Mouse (Mus musculus) lung, postnatal 0 days (tissue): Measurements from ENCODE around the gene Gatad2b.
"Not testable (repeated sequence)": the region's sequence is repeated elsewhere in the genome, so short reads cannot be mapped to it uniquely, and the experiment has no call there.

Experiments used
- CTCF ChIP-seq: IDR thresholded peaks from 2 replicates; pipeline ENCODE4 v1.5.1; 2016; ENCODE audit warnings: antibody characterized with exemption, mild to moderate bottlenecking
- EP300 ChIP-seq: IDR thresholded peaks from 2 replicates; pipeline ENCODE4 v1.6.1; 2016; ENCODE audit warnings: antibody characterized with exemption, mild to moderate bottlenecking, control low read depth

- not testable (repeated sequence) for TF ChIP-seq CTCF, EP300
These were observed 40.3 kb upstream of the Gatad2b start for GRCm38 (mm10) chr3:90252659-90253058.
